Mouse (Mus musculus) E14TG2a.4 (cell line): Measurements from ENCODE around the gene Dennd5b.

Source experiments
- H3K27me3 ChIP-seq: 2 replicates; pipeline ENCODE4 v1.6.1; 2014; ENCODE audit warnings: low read length, control low read depth; ENCODE audit not compliant: insufficient read depth
- H3K36me3 ChIP-seq: 2 replicates; pipeline ENCODE4 v1.6.1; 2014; ENCODE audit warnings: low read length, control low read depth; ENCODE audit not compliant: insufficient read depth
- H3K4me1 ChIP-seq: replicated peaks from 2 replicates; pipeline ENCODE4 v1.6.1; 2014; ENCODE audit warnings: low read depth, low read length, control low read depth
- H3K4me3 ChIP-seq: replicated peaks from 2 replicates; pipeline ENCODE4 v1.5.1; 2014; ENCODE audit warnings: mild to moderate bottlenecking, low read length
- H3K9me3 ChIP-seq: 2 replicates; pipeline ENCODE4 v1.6.1; 2014; ENCODE audit warnings: low read length, control low read depth
- CTCF ChIP-seq: conservative IDR thresholded peaks from 2 replicates; pipeline ENCODE4 v1.5.1; 2014; ENCODE audit warnings: low read length
- NANOG ChIP-seq: IDR thresholded peaks from 2 replicates; pipeline ENCODE4 v1.6.1; 2014; ENCODE audit warnings: borderline replicate concordance, low read length, mixed read lengths
- POU5F1 ChIP-seq: IDR thresholded peaks from 2 replicates; pipeline ENCODE4 v1.6.1; 2014; ENCODE audit warnings: low read length, borderline replicate concordance

Dennd5b gene

GRCm38 (mm10) chr6:149063382-149063781, 38.1 kb downstream of the Dennd5b start:
- Histone ChIP-seq H3K4me3 (no peak overlapping the region), H3K27me3 (no peaks in the 10 kb centered on the region), H3K36me3 (no peaks in the 10 kb centered on the region), H3K4me1 (peaks cover 5% of the 10 kb centered on the region), H3K9me3 (no peaks in the 10 kb centered on the region)
- TF ChIP-seq NANOG (no peak), POU5F1 (no peak)

- Histone ChIP-seq H3K27me3 (no peaks in the 10 kb centered on the region), H3K36me3 (no peaks in the 10 kb centered on the region), H3K4me1 (no peaks in the 10 kb centered on the region), H3K9me3 (no peaks in the 10 kb centered on the region), H3K4me3 (no peak overlapping the region)
- TF ChIP-seq NANOG = no peak
- TF ChIP-seq POU5F1 = no peak
- TF ChIP-seq CTCF = no peak
These were observed 40.7 kb downstream of the Dennd5b start for GRCm38 (mm10) chr6:149060670-149061387.

GRCm38 (mm10) chr6:149057947-149058391, 43.5 kb downstream of the Dennd5b start:
- H3K9me3 ChIP-seq = no peaks in the 10 kb centered on the region
- no peak overlapping the region for H3K4me3 ChIP-seq
- no peaks in the 10 kb centered on the region for H3K36me3 ChIP-seq
- H3K4me1 ChIP-seq = no peaks in the 10 kb centered on the region
- H3K27me3 ChIP-seq = no peaks in the 10 kb centered on the region
- TF ChIP-seq NANOG = peak; percentile 32; the same call in 1 of the 2 replicates
- no peak for TF ChIP-seq POU5F1
- TF ChIP-seq CTCF = peak; percentile 21; the same call in 1 of the 2 replicates

GRCm38 (mm10) chr6:149054780-149055179, 46.7 kb downstream of the Dennd5b start:
- TF ChIP-seq NANOG (no peak), POU5F1 (no peak), CTCF (no peak)
- Histone ChIP-seq H3K4me1 (no peaks in the 10 kb centered on the region), H3K36me3 (no peaks in the 10 kb centered on the region), H3K9me3 (no peaks in the 10 kb centered on the region), H3K4me3 (no peak overlapping the region), H3K27me3 (no peaks in the 10 kb centered on the region)

GRCm38 (mm10) chr6:149050978-149051723, 50.3 kb downstream of the Dennd5b start:
- no peak for TF ChIP-seq NANOG
- TF ChIP-seq POU5F1 = no peak
- no peak for TF ChIP-seq CTCF
- Histone ChIP-seq H3K27me3 (no peaks in the 10 kb centered on the region), H3K9me3 (no peaks in the 10 kb centered on the region), H3K36me3 (no peaks in the 10 kb centered on the region), H3K4me1 (no peaks in the 10 kb centered on the region), H3K4me3 (no peak overlapping the region)

- H3K36me3 ChIP-seq = no peaks in the 10 kb centered on the region
- no peaks in the 10 kb centered on the region for H3K4me1 ChIP-seq
- no peak overlapping the region for H3K4me3 ChIP-seq
- no peaks in the 10 kb centered on the region for H3K9me3 ChIP-seq
- no peak for TF ChIP-seq CTCF
- TF ChIP-seq NANOG = no peak
- no peak for TF ChIP-seq POU5F1
- H3K27me3 ChIP-seq = no peaks in the 10 kb centered on the region
These were observed 61.4 kb downstream of the Dennd5b start for GRCm38 (mm10) chr6:149040099-149040498.

GRCm38 (mm10) chr6:149032198-149032597, 69.3 kb downstream of the Dennd5b start:
- TF ChIP-seq POU5F1 (no peak), CTCF (no peak), NANOG (no peak)
- Histone ChIP-seq H3K4me3 (no peak overlapping the region), H3K4me1 (no peaks in the 10 kb centered on the region), H3K9me3 (no peaks in the 10 kb centered on the region), H3K27me3 (no peaks in the 10 kb centered on the region), H3K36me3 (no peaks in the 10 kb centered on the region)

- Histone ChIP-seq H3K4me3 (no peak overlapping the region), H3K27me3 (no peaks in the 10 kb centered on the region), H3K4me1 (no peaks in the 10 kb centered on the region), H3K36me3 (no peaks in the 10 kb centered on the region), H3K9me3 (no peaks in the 10 kb centered on the region)
- TF ChIP-seq NANOG = no peak
These were observed 70.1 kb downstream of the Dennd5b start for GRCm38 (mm10) chr6:149031377-149031776.

- H3K36me3 ChIP-seq = no peaks in the 10 kb centered on the region
- H3K4me1 ChIP-seq = peaks cover 7% of the 10 kb centered on the region
- H3K27me3 ChIP-seq = no peaks in the 10 kb centered on the region
- peak overlapping the region; percentile 71 for H3K4me3 ChIP-seq
- TF ChIP-seq POU5F1 (no peak), CTCF (no peak), NANOG (no peak)
- H3K9me3 ChIP-seq = no peaks in the 10 kb centered on the region
These were observed 83.0 kb downstream of the Dennd5b start for GRCm38 (mm10) chr6:149018431-149018830.
